Mouse (Mus musculus) megakaryocyte, embryonic 14.5 days (primary cell): ENCODE measurements around the gene Mrpl58. TPM values are rescaled to one million over a fixed set of nuclear protein-coding genes. Genes with fewer than 3 reads are reported as not detected.

Source experiments
- H3K27me3 ChIP-seq: replicated peaks from 2 replicates; pipeline ENCODE3; 2012; ENCODE audit warnings: inconsistent platforms
- H3K36me3 ChIP-seq: replicated peaks from 2 replicates; pipeline ENCODE3; 2012; ENCODE audit warnings: low read length, inconsistent platforms, mixed read lengths
- H3K4me1 ChIP-seq: 2 replicates; pipeline ENCODE4 v1.6.1; 2012; ENCODE audit warnings: inconsistent platforms
- H3K4me3 ChIP-seq: replicated peaks from 2 replicates; pipeline ENCODE3; 2012; ENCODE audit warnings: moderate library complexity, mild to moderate bottlenecking, inconsistent platforms
- H3K9me3 ChIP-seq: 2 replicates; pipeline ENCODE4 v1.6.1; 2012; ENCODE audit warnings: inconsistent platforms
- FLI1 ChIP-seq: IDR thresholded peaks from 2 replicates; pipeline ENCODE4 v1.6.1; 2012; ENCODE audit warnings: low read length, inconsistent platforms, mixed read lengths
- GATA1 ChIP-seq: IDR thresholded peaks from 3 replicates; pipeline ENCODE4 v1.6.1; 2012; ENCODE audit warnings: mixed read lengths, low read length, inconsistent platforms, borderline replicate concordance
- polyA plus RNA-seq: library from polyadenylated mRNA; stranded (reverse); fragments of >175 nt; gene quantifications from 2 replicates; pipeline ENCODE4 v1.2.3, GENCODE M21; 2012; ENCODE audit warnings: low replicate concordance; ENCODE audit not compliant: insufficient read depth

Mrpl58 gene
- polyA plus RNA-seq, result 67.6 and 78.3 TPM in 2 replicates

- Histone ChIP-seq H3K27me3 (peaks cover 17% of the 10 kb centered on the region), H3K4me3 (peak within 1 kb of the TSS; percentile 98), H3K9me3 (no peaks in the 10 kb centered on the region), H3K4me1 (peaks cover 36% of the 10 kb centered on the region), H3K36me3 (peaks cover 27% of the 10 kb centered on the region)
- TF ChIP-seq GATA1, result no peak
- 0 out of 2 replicates have a peak, but pooled peaks have one; percentile 41 for TF ChIP-seq FLI1
These were observed at the start of gene Mrpl58 for GRCm38 (mm10) chr11:115403338-115404124. Gene Mrpl58, plus strand, starts transcription at chr11:115403752.

- Histone ChIP-seq H3K36me3 (no peaks in the 10 kb centered on the region), H3K4me3 (no peak overlapping the region), H3K9me3 (peaks cover 5% of the 10 kb centered on the region; the same call in 1 of the 2 replicates), H3K27me3 (peaks cover 83% of the 10 kb centered on the region), H3K4me1 (peaks cover 32% of the 10 kb centered on the region)
- no peak for TF ChIP-seq GATA1
- no peak for TF ChIP-seq FLI1
These were observed 49.4 kb upstream of the Mrpl58 start for GRCm38 (mm10) chr11:115354183-115354582.

GRCm38 (mm10) chr11:115358468-115358867 is 45.1 kb upstream of the Mrpl58 start:
- Histone ChIP-seq H3K27me3 (peaks cover 83% of the 10 kb centered on the region), H3K4me3 (no peak overlapping the region), H3K9me3 (0 out of 2 replicates have a peak, but pooled peaks cover under 1% of the 10 kb centered on the region), H3K36me3 (no peaks in the 10 kb centered on the region), H3K4me1 (peaks cover 33% of the 10 kb centered on the region)
- no peak for TF ChIP-seq FLI1
- no peak for TF ChIP-seq GATA1

GRCm38 (mm10) chr11:115359293-115359692 is 44.3 kb upstream of the Mrpl58 start:
- Histone ChIP-seq H3K36me3 (no peaks in the 10 kb centered on the region), H3K27me3 (peaks cover 89% of the 10 kb centered on the region), H3K9me3 (no peaks in the 10 kb centered on the region), H3K4me3 (no peak overlapping the region), H3K4me1 (peaks cover 27% of the 10 kb centered on the region)
- TF ChIP-seq FLI1, result no peak
- no peak for TF ChIP-seq GATA1

GRCm38 (mm10) chr11:115359726-115360125 is 43.8 kb upstream of the Mrpl58 start:
- TF ChIP-seq GATA1, result no peak
- TF ChIP-seq FLI1, result no peak
- H3K9me3 ChIP-seq, result no peaks in the 10 kb centered on the region
- H3K4me1 ChIP-seq, result peaks cover 24% of the 10 kb centered on the region
- no peak overlapping the region for H3K4me3 ChIP-seq
- peaks cover 90% of the 10 kb centered on the region for H3K27me3 ChIP-seq
- no peaks in the 10 kb centered on the region for H3K36me3 ChIP-seq

GRCm38 (mm10) chr11:115364136-115364535 is 39.4 kb upstream of the Mrpl58 start:
- no peaks in the 10 kb centered on the region for H3K36me3 ChIP-seq
- peaks cover 37% of the 10 kb centered on the region for H3K4me1 ChIP-seq
- peaks cover 94% of the 10 kb centered on the region for H3K27me3 ChIP-seq
- no peak overlapping the region for H3K4me3 ChIP-seq
- TF ChIP-seq FLI1 (no peak), GATA1 (no peak)
- no peaks in the 10 kb centered on the region for H3K9me3 ChIP-seq

- peaks cover 96% of the 10 kb centered on the region for H3K27me3 ChIP-seq
- peak overlapping the region; percentile 91 for H3K4me3 ChIP-seq
- no peaks in the 10 kb centered on the region for H3K36me3 ChIP-seq
- TF ChIP-seq FLI1, result no peak
- H3K4me1 ChIP-seq, result peaks cover 30% of the 10 kb centered on the region
- H3K9me3 ChIP-seq, result no peaks in the 10 kb centered on the region
These were observed 37.4 kb upstream of the Mrpl58 start for GRCm38 (mm10) chr11:115366039-115366705.

- H3K27me3 ChIP-seq, result peaks cover 96% of the 10 kb centered on the region
- peak overlapping the region; percentile 91 for H3K4me3 ChIP-seq
- TF ChIP-seq GATA1 (no peak), FLI1 (no peak)
These were observed 36.7 kb upstream of the Mrpl58 start for GRCm38 (mm10) chr11:115366706-115367394.

GRCm38 (mm10) chr11:115367395-115367944 is 36.1 kb upstream of the Mrpl58 start, which contains the start of gene Hid1:
Gene Hid1, minus strand, starts transcription at chr11:115367756.
- H3K4me1 ChIP-seq, result peaks cover 30% of the 10 kb centered on the region
- TF ChIP-seq FLI1 (no peak), GATA1 (no peak)
- peak within 1 kb of the TSS; percentile 91 for H3K4me3 ChIP-seq
- H3K9me3 ChIP-seq, result no peaks in the 10 kb centered on the region
- H3K36me3 ChIP-seq, result no peaks in the 10 kb centered on the region
- peaks cover 95% of the 10 kb centered on the region for H3K27me3 ChIP-seq

More at GRCm38 (mm10) chr11:115366706-115367394, 36.7 kb upstream of the Mrpl58 start:
- Histone ChIP-seq H3K36me3 (no peaks in the 10 kb centered on the region), H3K4me1 (peaks cover 30% of the 10 kb centered on the region), H3K9me3 (no peaks in the 10 kb centered on the region)
